Mouse (Mus musculus): ENCODE results near the gene Pdlim3.
A peak's percentile ranks its signal among the peaks of the same experiment; 100 is the strongest.

The Pdlim3 gene

GRCm38 (mm10) chr8:45903659-45904058, 18.4 kb downstream of the Pdlim3 start:
- DNase-seq (ENCODE audit: extremely low read depth, low read depth), result no peak

GRCm38 (mm10) chr8:45905591-45906250, 20.5 kb downstream of the Pdlim3 start:
- no peak for DNase-seq (ENCODE audit: extremely low read depth, low read depth)

- no peak for DNase-seq (ENCODE audit: extremely low read depth, low read depth)
These were observed 21.0 kb downstream of the Pdlim3 start for GRCm38 (mm10) chr8:45906251-45906619.

- no peak for DNase-seq (ENCODE audit: extremely low read depth, low read depth)
These were observed 28.4 kb downstream of the Pdlim3 start for GRCm38 (mm10) chr8:45913707-45914106.

DNA sequence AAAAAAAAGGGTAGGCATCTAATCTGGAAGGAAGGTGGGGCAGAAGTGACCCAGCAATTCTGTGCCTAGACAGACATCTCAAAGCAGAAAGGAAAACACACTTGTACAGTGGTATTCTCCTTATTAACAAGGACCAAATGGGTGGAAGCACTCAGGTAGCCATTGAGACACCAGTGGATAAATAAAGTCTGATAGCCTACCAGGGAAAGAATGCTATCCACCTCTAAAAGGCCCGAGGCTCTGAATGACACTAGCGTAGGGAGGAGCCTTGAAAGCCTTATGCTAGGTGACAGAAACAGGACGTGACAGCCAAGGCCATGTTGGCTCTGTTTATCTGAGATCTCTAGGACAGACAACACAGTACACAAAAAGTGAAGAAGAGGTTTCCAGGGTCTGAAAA, 31.2 kb downstream of the Pdlim3 start:
- no peak for DNase-seq (ENCODE audit: extremely low read depth, low read depth)

DNA sequence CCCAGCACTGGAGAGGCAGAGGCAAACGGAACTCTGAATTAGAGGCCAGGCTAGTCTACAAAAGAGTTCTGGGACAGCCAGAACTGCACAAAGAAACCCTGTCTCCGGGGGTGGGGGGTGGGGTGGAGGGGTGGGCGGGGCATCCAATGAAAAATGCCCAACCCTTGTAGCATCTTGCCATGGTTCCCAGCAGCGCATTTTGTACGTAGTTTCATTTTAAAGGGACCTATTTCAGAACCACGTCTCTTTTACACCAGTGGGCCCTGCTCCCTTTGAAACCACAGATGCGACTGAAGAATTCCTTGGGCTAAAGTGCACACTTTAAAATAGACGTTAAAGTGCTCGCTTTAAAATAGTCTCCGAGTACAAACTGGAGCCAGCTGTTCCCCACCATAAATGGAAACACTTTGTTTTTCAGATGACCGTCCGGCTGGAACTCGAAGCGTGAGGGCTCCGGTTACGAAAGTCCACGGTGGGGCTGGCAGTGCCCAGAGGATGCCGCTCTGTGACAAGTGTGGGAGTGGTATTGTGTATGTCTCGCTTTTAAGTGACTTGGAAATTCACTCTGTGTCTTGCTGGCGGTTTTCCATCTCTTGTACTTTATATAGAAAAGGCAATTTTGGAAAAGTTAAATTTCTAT, 31.9 kb downstream of the Pdlim3 start:
- DNase-seq (ENCODE audit: extremely low read depth, low read depth), result no peak

GRCm38 (mm10) chr8:45918891-45919290, 33.6 kb downstream of the Pdlim3 start:
- no peak for DNase-seq (ENCODE audit: extremely low read depth, low read depth)

- no peak for DNase-seq (ENCODE audit: extremely low read depth, low read depth)
These were observed 35.1 kb downstream of the Pdlim3 start for GRCm38 (mm10) chr8:45920392-45920791.

- DNase-seq (ENCODE audit: extremely low read depth, low read depth), result no peak
These were observed 36.9 kb downstream of the Pdlim3 start for GRCm38 (mm10) chr8:45922116-45922515.

DNA sequence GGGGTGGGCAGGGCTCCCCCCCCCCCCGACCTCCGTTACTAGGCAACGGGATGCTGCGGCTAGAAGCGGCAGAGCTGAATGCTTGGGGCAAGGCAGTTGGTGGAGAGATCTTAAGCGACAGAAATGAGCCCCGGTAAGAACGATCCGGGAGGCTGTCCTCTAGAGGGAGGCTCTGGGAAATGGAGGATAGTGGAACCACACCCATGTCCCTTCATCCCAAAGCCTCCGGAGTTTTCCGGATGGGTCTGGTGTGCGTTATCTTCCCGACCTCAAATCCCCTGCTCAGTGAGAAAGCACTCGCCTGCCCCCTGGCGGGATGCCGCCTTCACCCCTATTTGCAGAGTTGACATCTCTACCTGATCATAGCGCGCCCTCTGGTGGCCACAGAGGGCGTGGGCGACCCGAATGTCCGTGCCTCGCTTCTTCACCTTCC, 49.3 kb downstream of the Pdlim3 start, which contains the start of gene Ccdc110:
Ccdc110 (plus strand) TSS at position 38 of the 433 bp plus-strand sequence.
- peak; percentile 22 for DNase-seq (ENCODE audit: extremely low read depth, low read depth)

DNA sequence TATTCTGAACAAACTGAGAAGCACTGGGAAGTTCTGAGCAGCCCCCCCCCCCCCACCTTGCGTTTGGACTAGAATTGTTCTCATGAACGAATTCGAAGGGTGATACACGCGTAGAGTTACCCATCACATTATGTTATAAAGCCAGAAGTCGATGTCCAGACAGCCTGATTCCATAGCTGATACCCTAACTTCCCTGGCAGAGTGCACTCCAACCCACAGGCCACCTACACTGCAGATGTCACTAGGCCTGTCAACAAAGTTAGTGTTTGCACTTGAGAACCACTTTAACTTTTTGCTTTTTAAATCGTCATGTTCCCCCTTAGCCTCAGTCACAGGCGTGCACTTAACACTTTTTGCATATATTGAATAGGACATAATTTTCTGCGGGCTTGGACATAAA, 51.7 kb downstream of the Pdlim3 start:
- no peak for DNase-seq (ENCODE audit: extremely low read depth, low read depth)

- DNase-seq (ENCODE audit: extremely low read depth, low read depth), result no peak
These were observed 61.0 kb downstream of the Pdlim3 start for GRCm38 (mm10) chr8:45946283-45946682.

GRCm38 (mm10) chr8:45950622-45951021, 65.4 kb downstream of the Pdlim3 start:
- no peak for DNase-seq (ENCODE audit: extremely low read depth, low read depth)

Measured in MEL-GATA-1-ER (cell line).